Mouse (Mus musculus): ENCODE results near the gene Sim1. TPM values are rescaled to one million over a fixed set of nuclear protein-coding genes. Genes with fewer than 3 reads are reported as not detected.

The Sim1 gene
- polyA plus RNA-seq (2016; fragmentation: Nextera tagmentation; extraction: Ambion mirVana) = 0.45 and 0.68 TPM in 2 replicates

GRCm38 (mm10) chr10:50894170-50894991, at the start of gene Sim1:
Gene Sim1, plus strand, starts transcription at chr10:50894754.
- H3K9ac ChIP-seq (replicated peaks) = peak within 1 kb of the TSS; percentile 48; the same call in 1 of the 2 replicates
- under 1% methylated on average over 62 of the region's 62 CpGs for WGBS

GRCm38 (mm10) chr10:50868202-50868601, 26.4 kb upstream of the Sim1 start:
- no peak for ATAC-seq (ENCODE audit: insufficient number of reproducible peaks, insufficient read depth, low FRiP score, low TSS enrichment, low read depth)
- WGBS = 63% methylated on average over 4 of the region's 4 CpGs
- H3K27ac ChIP-seq = no peak overlapping the region
- H3K36me3 ChIP-seq = no peaks in the 10 kb centered on the region
- H3K9me3 ChIP-seq = no peaks in the 10 kb centered on the region
- no peaks in the 10 kb centered on the region for H3K4me1 ChIP-seq (replicated peaks)
- no peak overlapping the region for H3K4me2 ChIP-seq
- no peak overlapping the region for H3K4me3 ChIP-seq (replicated peaks)
- H3K27me3 ChIP-seq = no peaks in the 10 kb centered on the region
- H3K9ac ChIP-seq (replicated peaks) = no peak overlapping the region

More at GRCm38 (mm10) chr10:50894170-50894991, at the start of gene Sim1:
- Histone ChIP-seq H3K4me2 (peak within 1 kb of the TSS; percentile 86), H3K9me3 (no peaks in the 10 kb centered on the region), H3K36me3 (no peaks in the 10 kb centered on the region), H3K27ac (no peak within 1 kb of the TSS), H3K27me3 (peaks cover 79% of the 10 kb centered on the region), H3K4me3 (replicated peaks) (peak within 1 kb of the TSS; percentile 49), H3K4me1 (replicated peaks) (peaks cover 26% of the 10 kb centered on the region)
- peak; percentile 90 for ATAC-seq (ENCODE audit: insufficient number of reproducible peaks, insufficient read depth, low FRiP score, low TSS enrichment, low read depth)

- Histone ChIP-seq H3K4me3 (replicated peaks) (no peak overlapping the region), H3K36me3 (no peaks in the 10 kb centered on the region), H3K4me1 (replicated peaks) (no peaks in the 10 kb centered on the region), H3K27me3 (no peaks in the 10 kb centered on the region), H3K27ac (no peak overlapping the region), H3K9ac (replicated peaks) (no peak overlapping the region), H3K4me2 (no peak overlapping the region), H3K9me3 (no peaks in the 10 kb centered on the region)
- WGBS = 83% methylated on average over 5 of the region's 5 CpGs
- no peak for ATAC-seq (ENCODE audit: insufficient number of reproducible peaks, insufficient read depth, low FRiP score, low TSS enrichment, low read depth)
These were observed 17.6 kb upstream of the Sim1 start for GRCm38 (mm10) chr10:50876952-50877351.

- no peaks in the 10 kb centered on the region for H3K9me3 ChIP-seq
- H3K27me3 ChIP-seq = peaks cover 5% of the 10 kb centered on the region; the same call in 1 of the 2 replicates
- H3K4me1 ChIP-seq (replicated peaks) = no peaks in the 10 kb centered on the region
- no peak overlapping the region for H3K27ac ChIP-seq
- no peak overlapping the region for H3K9ac ChIP-seq (replicated peaks)
- H3K4me3 ChIP-seq (replicated peaks) = no peak overlapping the region
- 12% methylated on average over 2 of the region's 2 CpGs for WGBS
- ATAC-seq (ENCODE audit: insufficient number of reproducible peaks, insufficient read depth, low FRiP score, low TSS enrichment, low read depth) = no peak
- no peaks in the 10 kb centered on the region for H3K36me3 ChIP-seq
- no peak overlapping the region for H3K4me2 ChIP-seq
These were observed 13.0 kb upstream of the Sim1 start for GRCm38 (mm10) chr10:50881476-50882069.

GRCm38 (mm10) chr10:50882366-50882765, 12.2 kb upstream of the Sim1 start:
- H3K4me3 ChIP-seq (replicated peaks) = no peak overlapping the region
- no peak overlapping the region for H3K27ac ChIP-seq
- H3K4me2 ChIP-seq = no peak overlapping the region
- no peaks in the 10 kb centered on the region for H3K4me1 ChIP-seq (replicated peaks)
- WGBS = 55% methylated on average over 2 of the region's 2 CpGs
- H3K9ac ChIP-seq (replicated peaks) = no peak overlapping the region
- peaks cover 5% of the 10 kb centered on the region; the same call in 1 of the 2 replicates for H3K27me3 ChIP-seq
- H3K36me3 ChIP-seq = no peaks in the 10 kb centered on the region
- no peaks in the 10 kb centered on the region for H3K9me3 ChIP-seq
- ATAC-seq (ENCODE audit: insufficient number of reproducible peaks, insufficient read depth, low FRiP score, low TSS enrichment, low read depth) = no peak

- 59% methylated on average over 4 of the region's 4 CpGs for WGBS
- Histone ChIP-seq H3K9me3 (no peaks in the 10 kb centered on the region), H3K4me2 (no peak overlapping the region), H3K27ac (no peak overlapping the region), H3K4me1 (replicated peaks) (no peaks in the 10 kb centered on the region), H3K4me3 (replicated peaks) (no peak overlapping the region), H3K27me3 (peaks cover 35% of the 10 kb centered on the region), H3K9ac (replicated peaks) (no peak overlapping the region), H3K36me3 (no peaks in the 10 kb centered on the region)
- ATAC-seq (ENCODE audit: insufficient number of reproducible peaks, insufficient read depth, low FRiP score, low TSS enrichment, low read depth) = no peak
These were observed 8.2 kb upstream of the Sim1 start for GRCm38 (mm10) chr10:50886305-50886704.

GRCm38 (mm10) chr10:50890621-50891020, 3.9 kb upstream of the Sim1 start:
- no peak for ATAC-seq (ENCODE audit: insufficient number of reproducible peaks, insufficient read depth, low FRiP score, low TSS enrichment, low read depth)
- no peaks in the 10 kb centered on the region for H3K36me3 ChIP-seq
- H3K4me2 ChIP-seq = no peak overlapping the region
- H3K27me3 ChIP-seq = peaks cover 75% of the 10 kb centered on the region
- peaks cover 26% of the 10 kb centered on the region for H3K4me1 ChIP-seq (replicated peaks)
- H3K9ac ChIP-seq (replicated peaks) = no peak overlapping the region
- no peak overlapping the region for H3K4me3 ChIP-seq (replicated peaks)
- no peak overlapping the region for H3K27ac ChIP-seq
- H3K9me3 ChIP-seq = no peaks in the 10 kb centered on the region
- WGBS = 12% methylated on average over 6 of the region's 6 CpGs

- H3K4me1 ChIP-seq (replicated peaks) = peaks cover 26% of the 10 kb centered on the region
- no peaks in the 10 kb centered on the region for H3K9me3 ChIP-seq
- 0 out of 2 replicates have a peak overlapping the region, but pooled peaks have one; percentile 1 for H3K4me3 ChIP-seq (replicated peaks)
- WGBS = under 1% methylated on average over 26 of the region's 26 CpGs
- no peak for ATAC-seq (ENCODE audit: insufficient number of reproducible peaks, insufficient read depth, low FRiP score, low TSS enrichment, low read depth)
- H3K9ac ChIP-seq (replicated peaks) = no peak overlapping the region
- no peak overlapping the region for H3K27ac ChIP-seq
- H3K4me2 ChIP-seq = peak overlapping the region; percentile 25
- peaks cover 81% of the 10 kb centered on the region for H3K27me3 ChIP-seq
- H3K36me3 ChIP-seq = no peaks in the 10 kb centered on the region
These were observed 2.5 kb upstream of the Sim1 start for GRCm38 (mm10) chr10:50891876-50892711.

GRCm38 (mm10) chr10:50892751-50893320, 1.7 kb upstream of the Sim1 start:
- Histone ChIP-seq H3K27me3 (peaks cover 83% of the 10 kb centered on the region), H3K4me1 (replicated peaks) (peaks cover 26% of the 10 kb centered on the region), H3K36me3 (no peaks in the 10 kb centered on the region), H3K27ac (no peak overlapping the region), H3K9me3 (no peaks in the 10 kb centered on the region), H3K9ac (replicated peaks) (no peak overlapping the region), H3K4me3 (replicated peaks) (0 out of 2 replicates have a peak overlapping the region, but pooled peaks have one; percentile 1), H3K4me2 (peak overlapping the region; percentile 25)
- ATAC-seq (ENCODE audit: insufficient number of reproducible peaks, insufficient read depth, low FRiP score, low TSS enrichment, low read depth) = 0 out of 2 replicates have a peak, but pooled peaks have one; percentile 11
- under 1% methylated on average over 15 of the region's 15 CpGs for WGBS

GRCm38 (mm10) chr10:50893546-50893945, 1.0 kb upstream of the Sim1 start:
- Histone ChIP-seq H3K27ac (no peak overlapping the region), H3K9ac (replicated peaks) (no peak overlapping the region), H3K9me3 (no peaks in the 10 kb centered on the region), H3K4me2 (0 out of 2 replicates have a peak overlapping the region, but pooled peaks have one; percentile 86), H3K36me3 (no peaks in the 10 kb centered on the region), H3K27me3 (peaks cover 83% of the 10 kb centered on the region), H3K4me1 (replicated peaks) (peaks cover 26% of the 10 kb centered on the region), H3K4me3 (replicated peaks) (peak overlapping the region; percentile 49; the same call in 1 of the 2 replicates)
- ATAC-seq (ENCODE audit: insufficient number of reproducible peaks, insufficient read depth, low FRiP score, low TSS enrichment, low read depth) = no peak
- WGBS = 2% methylated on average over 10 of the region's 10 CpGs
